Mouse (Mus musculus) T-helper 1 cell (primary cell): ENCODE measurements around the gene Mup18.
"Not testable (repeated sequence)": the region's sequence is repeated elsewhere in the genome, so short reads cannot be mapped to it uniquely, and the experiment has no call there.

Experiments used
- in situ Hi-C: fragments of 300-600 bp; cut with MboI, MseI; formaldehyde crosslinking; loops from one replicate; pipeline ENCODE4 v1.15.1; 2025; ENCODE audit warnings: high pct_unique_total_duplicates

Mup18 gene

DNA sequence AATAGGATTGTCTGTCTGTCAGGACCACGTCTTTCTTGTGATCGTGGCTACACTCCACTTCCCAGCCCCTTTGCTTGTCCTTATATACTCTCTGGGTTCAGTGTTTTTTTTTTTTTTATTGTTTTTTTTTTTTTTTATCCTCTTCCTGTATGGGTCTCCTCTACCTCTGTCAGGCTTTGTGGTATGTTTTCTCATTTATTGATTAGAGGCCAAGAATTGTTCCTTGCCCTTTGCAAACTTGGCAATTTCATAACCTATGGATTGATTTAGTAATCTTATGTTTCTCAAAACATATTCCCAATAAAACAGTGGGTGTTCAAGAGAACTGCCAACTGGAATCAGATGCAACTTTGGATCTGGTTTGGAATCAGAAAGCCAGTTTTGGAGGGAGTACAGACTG is at the start of gene Mup18:
TSS of gene Mup18 (minus strand) at position 101 of the 400 bp plus-strand sequence.
- in situ Hi-C loops = not testable (repeated sequence)

- in situ Hi-C loops = loop anchor here (5.0 to 25.0 kb wide), 2 partner anchors 98 to 1462 kb away; no protein-coding TSS in a partner anchor
Observed at GRCm38 (mm10) chr4:61714296-61714695, 40.4 kb upstream of the Mup18 start.
